Mouse (Mus musculus) G1E (cell line): Measurements from ENCODE around the gene Zbtb46. TPM values are rescaled to one million over a fixed set of nuclear protein-coding genes. Genes with fewer than 3 reads are reported as not detected.

ENCODE experiments used
- ATAC-seq: 2 replicates; pipeline ENCODE4 v1.8.0; 2016; ENCODE audit warnings: mild to moderate bottlenecking; ENCODE audit not compliant: insufficient number of reproducible peaks, poor library complexity, low FRiP score, severe bottlenecking; ENCODE audit errors: extremely low read depth
- DNase-seq: peaks from one replicate; pipeline ENCODE4 v3.0.0; 2012; ENCODE audit warnings: low spot score
- H3K27me3 ChIP-seq: 2 replicates; pipeline ENCODE4 v1.6.1; 2012; ENCODE audit warnings: mild to moderate bottlenecking, low read length, inconsistent platforms; ENCODE audit not compliant: insufficient read depth
- H3K36me3 ChIP-seq: replicated peaks from 2 replicates; pipeline ENCODE3; 2012; ENCODE audit warnings: mild to moderate bottlenecking, inconsistent platforms
- H3K4me1 ChIP-seq: 2 replicates; pipeline ENCODE4 v1.6.1; 2012; ENCODE audit warnings: low read depth, low read length, inconsistent platforms, mixed read lengths; ENCODE audit not compliant: insufficient read depth
- H3K4me3 ChIP-seq: 2 replicates; pipeline ENCODE4 v1.5.1; 2012; ENCODE audit warnings: low read depth, mild to moderate bottlenecking, inconsistent platforms, low read length, moderate library complexity, mixed read lengths
- H3K9me3 ChIP-seq: replicated peaks from 2 replicates; pipeline ENCODE4 v1.6.1; 2012; ENCODE audit warnings: inconsistent platforms
- CTCF ChIP-seq: IDR thresholded peaks from 2 replicates; pipeline ENCODE4 v1.5.1; 2012; ENCODE audit warnings: low read depth, low read length, inconsistent platforms, mixed read lengths
- GATA1 ChIP-seq: IDR thresholded peaks from 2 replicates; pipeline ENCODE4 v1.6.1; 2012; ENCODE audit warnings: borderline replicate concordance, low read length, inconsistent platforms, mixed read lengths
- GATA2 ChIP-seq: IDR thresholded peaks from 2 replicates; pipeline ENCODE4 v1.6.1; 2012; ENCODE audit warnings: low read depth, low read length, inconsistent platforms, borderline replicate concordance
- POLR2AphosphoS5 ChIP-seq: IDR thresholded peaks from 2 replicates; pipeline ENCODE4 v1.6.1; 2012; ENCODE audit warnings: low read depth, low read length, inconsistent platforms; ENCODE audit not compliant: insufficient replicate concordance
- TAL1 ChIP-seq: conservative IDR thresholded peaks from 2 replicates; pipeline ENCODE4 v1.6.1; 2012; ENCODE audit warnings: low read depth, low read length, inconsistent platforms, mixed read lengths
- polyA plus RNA-seq: library from polyadenylated mRNA; stranded (reverse); fragments of >175 nt; gene quantifications from 2 replicates; pipeline ENCODE4 v1.2.3, GENCODE M21; 2012
- total RNA-seq, 2 experiments: library from RNA; stranded (forward) in 1 of 2; stranded (reverse) in 1 of 2; fragments of 200-1000 nt in 1 of 2; fragments of >200 nt in 1 of 2; fragmentation: Nextera tagmentation in 1 of 2; gene quantifications; 2 replicates each; pipeline ENCODE4 v1.2.3; 2014 to 2017

Gene Zbtb46
- total and polyA plus RNA-seq, 3 experiments = 0.66 TPM; not detected in 2

DNA sequence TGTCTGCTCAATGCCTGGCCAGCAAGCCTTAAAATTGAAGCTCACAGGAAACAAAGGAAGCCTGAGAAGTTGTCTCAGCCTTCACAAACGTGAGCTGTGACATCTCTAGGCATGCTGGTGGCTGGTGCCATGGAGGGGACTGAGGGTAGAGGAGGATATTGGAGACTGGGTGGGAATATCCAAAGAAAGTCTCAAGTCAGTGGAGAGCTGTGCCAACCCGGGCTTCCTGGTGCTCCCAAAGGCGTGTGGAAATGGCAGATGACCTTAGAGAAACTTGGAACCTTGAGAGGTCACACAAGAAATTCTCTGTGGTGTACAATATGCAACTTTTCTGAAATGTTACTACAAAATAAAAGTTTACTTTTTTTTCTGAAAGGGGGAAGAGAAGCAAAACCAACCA, 6.2 kb upstream of the Zbtb46 start:
- no peak for TF ChIP-seq TAL1
- TF ChIP-seq CTCF = no peak
- TF ChIP-seq GATA2 = no peak
- TF ChIP-seq POLR2AphosphoS5 = no peak
- no peak for TF ChIP-seq GATA1
- Histone ChIP-seq H3K9me3 (no peaks in the 10 kb centered on the region), H3K4me3 (no peak overlapping the region), H3K4me1 (no peaks in the 10 kb centered on the region), H3K27me3 (peaks cover 64% of the 10 kb centered on the region), H3K36me3 (no peaks in the 10 kb centered on the region)
- ATAC-seq = no peak
- DNase-seq = no peak

DNA sequence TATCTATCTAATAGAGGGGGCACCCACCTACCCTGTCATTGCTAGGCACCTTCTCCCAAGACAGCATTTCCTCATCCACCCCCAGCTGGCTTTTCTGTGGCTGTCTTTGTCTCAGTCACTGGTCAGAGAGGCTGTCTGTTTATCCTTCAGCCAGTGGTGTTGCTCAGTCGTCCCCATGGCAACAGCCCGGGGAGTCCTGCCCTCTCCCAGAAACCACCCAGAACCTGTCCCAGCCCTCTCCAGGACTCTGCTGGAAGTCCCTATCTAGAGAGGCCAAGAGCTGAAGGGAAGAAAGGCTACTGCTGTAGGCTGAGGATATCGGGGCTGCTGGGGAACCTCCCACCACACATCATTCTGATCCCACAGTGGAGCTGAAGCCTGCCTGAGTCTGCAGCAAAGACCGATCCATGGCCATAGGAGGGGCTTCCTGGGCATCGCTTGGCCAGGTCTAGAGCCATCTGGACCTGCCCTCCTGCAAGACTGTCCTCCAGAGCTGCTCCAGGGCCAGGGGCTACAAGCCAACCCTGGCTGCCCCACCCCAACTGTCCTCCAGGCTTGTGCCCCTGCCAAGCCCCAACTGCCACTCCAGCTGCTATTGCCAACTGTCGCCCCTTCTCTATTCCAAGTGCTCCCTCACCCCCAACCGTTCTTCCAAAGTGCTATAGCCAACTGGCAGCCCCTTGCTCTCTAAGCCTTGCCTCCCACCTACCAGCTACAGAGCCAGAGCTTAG, 3.9 kb upstream of the Zbtb46 start:
- Histone ChIP-seq H3K36me3 (no peaks in the 10 kb centered on the region), H3K9me3 (no peaks in the 10 kb centered on the region), H3K4me1 (peaks cover 19% of the 10 kb centered on the region), H3K27me3 (peaks cover 80% of the 10 kb centered on the region), H3K4me3 (no peak overlapping the region)
- no peak for DNase-seq
- ATAC-seq = no peak
- no peak for TF ChIP-seq POLR2AphosphoS5
- TF ChIP-seq CTCF = no peak
- no peak for TF ChIP-seq GATA1

DNA sequence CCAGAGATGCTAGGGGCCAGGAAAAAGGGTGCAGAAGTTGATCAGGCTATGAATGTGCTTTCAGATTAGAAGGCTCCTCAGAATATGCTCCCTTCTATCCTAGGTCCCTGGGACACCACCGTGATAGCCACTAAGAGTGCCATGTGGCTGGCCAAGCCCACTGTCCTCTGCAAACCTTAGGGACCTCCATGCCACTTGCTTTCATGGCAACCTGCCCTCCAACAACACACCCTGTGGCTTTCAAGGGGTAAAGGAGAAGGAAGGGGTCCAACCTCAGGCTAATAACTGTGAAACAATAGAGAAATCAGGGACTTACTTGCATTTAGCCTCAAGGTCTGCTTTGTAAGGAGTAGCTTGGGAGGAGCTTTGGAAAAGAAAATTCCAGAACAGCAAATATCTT, 3.4 kb upstream of the Zbtb46 start:
- Histone ChIP-seq H3K27me3 (peaks cover 82% of the 10 kb centered on the region), H3K36me3 (no peaks in the 10 kb centered on the region), H3K4me1 (peaks cover 22% of the 10 kb centered on the region), H3K4me3 (no peak overlapping the region), H3K9me3 (no peaks in the 10 kb centered on the region)
- TF ChIP-seq TAL1 (no peak), POLR2AphosphoS5 (no peak), CTCF (no peak), GATA2 (no peak), GATA1 (no peak)
- ATAC-seq = no peak
- DNase-seq = no peak

DNA sequence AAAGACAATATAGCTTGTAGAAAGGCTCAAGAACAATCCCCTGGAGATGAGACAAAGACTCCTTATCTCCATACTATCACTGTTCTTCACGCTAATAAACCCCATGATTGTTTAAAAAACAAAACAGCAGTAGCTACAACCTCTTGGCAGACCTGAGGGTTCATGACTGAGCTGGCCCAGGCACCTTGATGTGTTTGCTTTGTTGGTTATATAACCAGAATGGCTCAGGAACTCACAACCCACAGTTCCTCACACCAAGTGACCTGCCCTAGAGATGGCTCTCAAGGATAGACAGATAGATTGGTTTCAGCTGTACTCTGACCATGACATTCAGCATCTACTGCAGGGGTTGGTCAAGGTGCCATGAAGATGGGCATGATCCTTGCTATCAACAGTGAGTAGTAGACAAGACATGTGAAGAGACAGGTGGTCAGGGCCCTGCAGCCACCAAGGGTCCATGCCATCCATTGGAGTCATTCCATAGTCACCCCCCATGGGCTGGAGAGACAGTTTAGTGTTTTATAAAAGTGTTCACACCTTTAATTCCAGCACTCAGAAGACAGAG, 2.4 kb upstream of the Zbtb46 start:
- H3K9me3 ChIP-seq = no peaks in the 10 kb centered on the region
- no peak overlapping the region for H3K4me3 ChIP-seq
- peaks cover 22% of the 10 kb centered on the region for H3K4me1 ChIP-seq
- TF ChIP-seq TAL1 = no peak
- TF ChIP-seq GATA1 = 0 out of 2 replicates have a peak, but pooled peaks have one; percentile 38
- DNase-seq = no peak
- peaks cover 86% of the 10 kb centered on the region for H3K27me3 ChIP-seq
- no peaks in the 10 kb centered on the region for H3K36me3 ChIP-seq
- no peak for ATAC-seq

DNA sequence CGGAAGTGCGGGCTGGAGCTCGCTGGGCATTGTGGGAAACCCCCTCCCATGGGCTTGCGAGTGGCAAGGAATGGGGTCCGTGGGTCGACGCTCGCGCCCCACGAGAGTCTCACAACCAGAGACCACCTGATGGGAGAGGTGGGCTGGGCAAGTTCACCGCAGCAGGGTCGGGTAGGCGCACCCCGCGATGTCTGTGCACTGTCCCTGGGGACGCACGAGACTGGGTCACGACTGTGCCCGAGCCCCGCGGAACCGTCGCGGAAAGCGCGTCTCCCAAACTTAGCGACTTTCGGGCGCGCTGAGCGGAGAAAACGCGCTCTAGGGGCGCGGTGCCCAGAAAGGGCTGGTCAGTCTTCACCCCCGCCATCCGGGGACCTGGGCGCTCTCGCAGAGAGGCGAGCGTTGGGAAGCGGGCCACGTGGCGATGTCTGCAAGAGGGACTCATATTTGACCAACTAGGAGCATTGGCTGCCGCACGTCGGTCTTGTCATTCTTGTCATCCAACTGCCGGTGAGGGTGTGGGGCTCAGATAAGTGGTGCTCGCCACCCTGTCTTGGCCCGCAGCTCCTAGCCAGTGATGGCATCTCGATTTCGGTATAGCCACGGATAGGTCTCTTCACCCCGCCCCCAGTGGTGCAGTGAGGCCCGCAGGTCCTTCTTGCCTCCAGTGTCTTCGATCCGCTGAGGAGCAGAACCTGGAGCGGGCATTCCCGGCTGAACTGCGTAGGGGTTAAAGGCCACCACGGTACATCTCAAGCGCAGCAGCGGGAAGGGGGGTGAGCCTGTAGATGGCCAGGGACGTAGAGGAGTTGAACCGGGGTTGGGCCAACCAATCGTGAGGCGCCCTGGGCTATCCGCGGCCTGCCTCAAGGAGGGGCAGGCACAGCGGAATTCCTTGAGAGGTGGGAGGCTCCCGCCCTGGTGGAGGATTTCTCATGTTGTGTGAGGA, 721 bp upstream of the Zbtb46 start:
- H3K9me3 ChIP-seq = no peaks in the 10 kb centered on the region
- H3K4me1 ChIP-seq = peaks cover 22% of the 10 kb centered on the region
- ATAC-seq (no peak), DNase-seq (no peak)
- H3K27me3 ChIP-seq = peaks cover 81% of the 10 kb centered on the region
- H3K36me3 ChIP-seq = no peaks in the 10 kb centered on the region
- TF ChIP-seq CTCF (no peak), POLR2AphosphoS5 (no peak), GATA1 (no peak), GATA2 (no peak), TAL1 (no peak)
- H3K4me3 ChIP-seq = peak overlapping the region; percentile 78

DNA sequence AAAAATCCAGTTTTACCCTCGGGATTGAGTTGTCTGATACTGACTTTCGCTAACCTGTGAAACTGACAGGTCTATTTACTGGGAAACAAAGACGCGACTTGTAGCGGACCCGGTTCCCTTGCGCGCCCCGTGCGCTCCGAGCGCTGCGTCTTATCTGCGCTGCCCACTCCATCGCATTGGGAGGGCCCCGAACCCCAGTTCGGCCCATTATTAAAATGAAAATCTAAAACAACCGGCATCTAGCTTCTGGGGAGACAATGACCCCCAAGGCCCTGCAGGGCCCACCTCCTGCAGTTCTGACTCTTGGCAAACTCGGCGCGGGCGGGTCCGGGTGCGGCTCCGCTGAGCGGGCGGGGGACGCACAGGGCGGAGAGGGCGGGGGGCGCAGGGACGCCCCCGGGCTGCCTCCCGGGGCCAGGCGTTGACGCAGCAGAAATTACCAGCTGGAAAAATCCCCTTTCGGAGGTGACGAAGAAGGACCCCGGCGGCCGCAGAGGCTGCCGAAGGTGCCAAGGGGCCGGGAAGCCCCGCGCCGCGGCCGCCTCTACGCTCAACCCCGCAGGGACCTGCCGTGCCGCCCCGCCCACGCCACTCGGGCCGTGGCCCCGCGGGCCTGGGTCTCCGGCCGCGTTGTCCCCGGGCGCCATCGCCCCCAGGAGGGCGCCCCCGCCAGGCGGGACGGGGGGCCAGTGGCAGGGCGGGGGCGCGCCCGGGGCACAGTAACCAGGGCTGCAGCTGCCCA, 644 bp downstream of the Zbtb46 start:
- peak overlapping the region; percentile 78 for H3K4me3 ChIP-seq
- peaks cover 22% of the 10 kb centered on the region for H3K4me1 ChIP-seq
- ATAC-seq (no peak), DNase-seq (peak; percentile 16)
- H3K9me3 ChIP-seq = no peaks in the 10 kb centered on the region
- no peaks in the 10 kb centered on the region for H3K36me3 ChIP-seq
- TF ChIP-seq GATA2 (no peak), POLR2AphosphoS5 (no peak), TAL1 (no peak), GATA1 (no peak), CTCF (no peak)
- peaks cover 73% of the 10 kb centered on the region for H3K27me3 ChIP-seq
